Mouse (Mus musculus): ENCODE results near the gene S100a3. TPM values are rescaled to one million over a fixed set of nuclear protein-coding genes. Genes with fewer than 3 reads are reported as not detected.

S100a3 gene
- polyA plus RNA-seq, 1 experiment = 2.5 TPM

- no peak overlapping the region for H3K4me3 ChIP-seq (ENCODE audit: low read depth, low read length)
- no peaks in the 10 kb centered on the region for H3K36me3 ChIP-seq (ENCODE audit: control insufficient read depth, insufficient read depth, low read length, poor library complexity, severe bottlenecking)
- H3K27ac ChIP-seq (ENCODE audit: insufficient read depth, low read length) = no peak overlapping the region
- H3K4me1 ChIP-seq (ENCODE audit: control insufficient read depth, insufficient read depth, low read length) = no peaks in the 10 kb centered on the region
- no peak for TF ChIP-seq EP300 (IDR thresholded peaks at IDR 0.05; ENCODE audit: insufficient read depth, low read depth, low read length)
- no peak for TF ChIP-seq POLR2A (IDR thresholded peaks at IDR 0.05; ENCODE audit: insufficient read depth, low read length)
- TF ChIP-seq CTCF (IDR thresholded peaks at IDR 0.05; ENCODE audit: low read depth, low read length) = no peak
- no peak overlapping the region for H3K9ac ChIP-seq (ENCODE audit: low read depth, poor library complexity, severe bottlenecking)
- H3K27me3 ChIP-seq (ENCODE audit: control insufficient read depth, insufficient read depth, low read length, poor library complexity, severe bottlenecking) = no peaks in the 10 kb centered on the region
- H3K9me3 ChIP-seq (replicated peaks; ENCODE audit: control insufficient read depth, insufficient read depth, low read length, poor library complexity, severe bottlenecking) = no peaks in the 10 kb centered on the region
Measured at GRCm38 (mm10) chr3:90640981-90641380, 80.6 kb downstream of the S100a3 start.

- Histone ChIP-seq H3K4me1 (ENCODE audit: control insufficient read depth, insufficient read depth, low read length) (no peaks in the 10 kb centered on the region), H3K9me3 (replicated peaks; ENCODE audit: control insufficient read depth, insufficient read depth, low read length, poor library complexity, severe bottlenecking) (no peaks in the 10 kb centered on the region), H3K27me3 (ENCODE audit: control insufficient read depth, insufficient read depth, low read length, poor library complexity, severe bottlenecking) (no peaks in the 10 kb centered on the region), H3K9ac (ENCODE audit: low read depth, poor library complexity, severe bottlenecking) (no peak overlapping the region), H3K4me3 (ENCODE audit: low read depth, low read length) (no peak overlapping the region), H3K36me3 (ENCODE audit: control insufficient read depth, insufficient read depth, low read length, poor library complexity, severe bottlenecking) (no peaks in the 10 kb centered on the region), H3K27ac (ENCODE audit: insufficient read depth, low read length) (no peak overlapping the region)
- TF ChIP-seq POLR2A (IDR thresholded peaks at IDR 0.05; ENCODE audit: insufficient read depth, low read length) = no peak
- peak; percentile 73 for TF ChIP-seq CTCF (IDR thresholded peaks at IDR 0.05; ENCODE audit: low read depth, low read length)
Measured at GRCm38 (mm10) chr3:90644220-90644619, 83.8 kb downstream of the S100a3 start.

GRCm38 (mm10) chr3:90647291-90647690, 86.9 kb downstream of the S100a3 start:
- Histone ChIP-seq H3K27ac (ENCODE audit: insufficient read depth, low read length) (no peak overlapping the region), H3K27me3 (ENCODE audit: control insufficient read depth, insufficient read depth, low read length, poor library complexity, severe bottlenecking) (no peaks in the 10 kb centered on the region), H3K9me3 (replicated peaks; ENCODE audit: control insufficient read depth, insufficient read depth, low read length, poor library complexity, severe bottlenecking) (no peaks in the 10 kb centered on the region), H3K36me3 (ENCODE audit: control insufficient read depth, insufficient read depth, low read length, poor library complexity, severe bottlenecking) (no peaks in the 10 kb centered on the region), H3K4me1 (ENCODE audit: control insufficient read depth, insufficient read depth, low read length) (no peaks in the 10 kb centered on the region), H3K4me3 (ENCODE audit: low read depth, low read length) (no peak overlapping the region), H3K9ac (ENCODE audit: low read depth, poor library complexity, severe bottlenecking) (no peak overlapping the region)
- TF ChIP-seq POLR2A (IDR thresholded peaks at IDR 0.05; ENCODE audit: insufficient read depth, low read length) (no peak), EP300 (IDR thresholded peaks at IDR 0.05; ENCODE audit: insufficient read depth, low read depth, low read length) (no peak), CTCF (IDR thresholded peaks at IDR 0.05; ENCODE audit: low read depth, low read length) (no peak)

- Histone ChIP-seq H3K9me3 (replicated peaks; ENCODE audit: control insufficient read depth, insufficient read depth, low read length, poor library complexity, severe bottlenecking) (no peaks in the 10 kb centered on the region), H3K4me1 (ENCODE audit: control insufficient read depth, insufficient read depth, low read length) (no peaks in the 10 kb centered on the region), H3K36me3 (ENCODE audit: control insufficient read depth, insufficient read depth, low read length, poor library complexity, severe bottlenecking) (no peaks in the 10 kb centered on the region), H3K27me3 (ENCODE audit: control insufficient read depth, insufficient read depth, low read length, poor library complexity, severe bottlenecking) (no peaks in the 10 kb centered on the region), H3K4me3 (ENCODE audit: low read depth, low read length) (no peak overlapping the region), H3K27ac (ENCODE audit: insufficient read depth, low read length) (no peak overlapping the region), H3K9ac (ENCODE audit: low read depth, poor library complexity, severe bottlenecking) (no peak overlapping the region)
- no peak for TF ChIP-seq POLR2A (IDR thresholded peaks at IDR 0.05; ENCODE audit: insufficient read depth, low read length)
Measured at GRCm38 (mm10) chr3:90648981-90649380, 88.6 kb downstream of the S100a3 start.

GRCm38 (mm10) chr3:90649832-90650231, 89.5 kb downstream of the S100a3 start:
- Histone ChIP-seq H3K9me3 (replicated peaks; ENCODE audit: control insufficient read depth, insufficient read depth, low read length, poor library complexity, severe bottlenecking) (no peaks in the 10 kb centered on the region), H3K4me1 (ENCODE audit: control insufficient read depth, insufficient read depth, low read length) (no peaks in the 10 kb centered on the region), H3K36me3 (ENCODE audit: control insufficient read depth, insufficient read depth, low read length, poor library complexity, severe bottlenecking) (no peaks in the 10 kb centered on the region), H3K4me3 (ENCODE audit: low read depth, low read length) (no peak overlapping the region), H3K27me3 (ENCODE audit: control insufficient read depth, insufficient read depth, low read length, poor library complexity, severe bottlenecking) (no peaks in the 10 kb centered on the region), H3K27ac (ENCODE audit: insufficient read depth, low read length) (no peak overlapping the region), H3K9ac (ENCODE audit: low read depth, poor library complexity, severe bottlenecking) (no peak overlapping the region)
- no peak for TF ChIP-seq POLR2A (IDR thresholded peaks at IDR 0.05; ENCODE audit: insufficient read depth, low read length)
- no peak for TF ChIP-seq CTCF (IDR thresholded peaks at IDR 0.05; ENCODE audit: low read depth, low read length)
- TF ChIP-seq EP300 (IDR thresholded peaks at IDR 0.05; ENCODE audit: insufficient read depth, low read depth, low read length) = no peak

Other genes with a start within 250 kb of the S100a3 start
- gene Slc27a3, start 170.6 kb upstream of the S100a3 start, polyA plus RNA-seq (2011; ENCODE audit: insufficient read depth, insufficient read length, low read depth, missing spikeins) = 11.0 and 12.5 TPM in 2 replicates
- 68.6 and 71.0 TPM in 2 replicates for gene Ints3, start 127.0 kb upstream of the S100a3 start, polyA plus RNA-seq (2011; ENCODE audit: insufficient read depth, insufficient read length, low read depth, missing spikeins)
- gene Npr1, start 94.7 kb upstream of the S100a3 start, polyA plus RNA-seq (2011; ENCODE audit: insufficient read depth, insufficient read length, low read depth, missing spikeins) = 10.8 and 13.6 TPM in 2 replicates
- gene Ilf2, start 84.5 kb upstream of the S100a3 start, polyA plus RNA-seq (2011; ENCODE audit: insufficient read depth, insufficient read length, low read depth, missing spikeins) = 211 and 233 TPM in 2 replicates
- gene Snapin, start 69.5 kb upstream of the S100a3 start, polyA plus RNA-seq (2011; ENCODE audit: insufficient read depth, insufficient read length, low read depth, missing spikeins) = 63.9 and 65.1 TPM in 2 replicates
- 124 and 130 TPM in 2 replicates for gene Chtop, start 51.1 kb upstream of the S100a3 start, polyA plus RNA-seq (2011; ENCODE audit: insufficient read depth, insufficient read length, low read depth, missing spikeins)
- gene S100a1, start 46.2 kb upstream of the S100a3 start, polyA plus RNA-seq (2011; ENCODE audit: insufficient read depth, insufficient read length, low read depth, missing spikeins) = 46.3 and 50.4 TPM in 2 replicates
- 71.4 and 73.2 TPM in 2 replicates for gene S100a13, start 46.1 kb upstream of the S100a3 start, polyA plus RNA-seq (2011; ENCODE audit: insufficient read depth, insufficient read length, low read depth, missing spikeins)
- gene S100a14, start 33.7 kb upstream of the S100a3 start, polyA plus RNA-seq (2011; ENCODE audit: insufficient read depth, insufficient read length, low read depth, missing spikeins) = 0.88 and 1.9 TPM in 2 replicates
- 2.0 and 3.1 TPM in 2 replicates for gene S100a16, start 23.3 kb upstream of the S100a3 start, polyA plus RNA-seq (2011; ENCODE audit: insufficient read depth, insufficient read length, low read depth, missing spikeins)
- not detected in 2 replicates for gene S100a2, start 29.7 kb downstream of the S100a3 start, polyA plus RNA-seq (2011; ENCODE audit: insufficient read depth, insufficient read length, low read depth, missing spikeins)
- gene Gm42674, start 41.3 kb downstream of the S100a3 start, polyA plus RNA-seq (2011; ENCODE audit: insufficient read depth, insufficient read length, low read depth, missing spikeins) = 5.1 TPM in 1 of 2 replicates, not detected in the other
- 11.0 and 15.5 TPM in 2 replicates for gene S100a4, start 43.2 kb downstream of the S100a3 start, polyA plus RNA-seq (2011; ENCODE audit: insufficient read depth, insufficient read length, low read depth, missing spikeins)
- not detected in 2 replicates for gene S100a5, start 47.9 kb downstream of the S100a3 start, polyA plus RNA-seq (2011; ENCODE audit: insufficient read depth, insufficient read length, low read depth, missing spikeins)
- 516 and 526 TPM in 2 replicates for gene S100a6, start 52.3 kb downstream of the S100a3 start, polyA plus RNA-seq (2011; ENCODE audit: insufficient read depth, insufficient read length, low read depth, missing spikeins)
- gene S100a7a, start 93.4 kb downstream of the S100a3 start, polyA plus RNA-seq (2011; ENCODE audit: insufficient read depth, insufficient read length, low read depth, missing spikeins) = 0.79 TPM in 1 of 2 replicates, not detected in the other
- gene S100a8, start 108.4 kb downstream of the S100a3 start, polyA plus RNA-seq (2011; ENCODE audit: insufficient read depth, insufficient read length, low read depth, missing spikeins) = not detected in 2 replicates
- gene S100a9, start 135.1 kb downstream of the S100a3 start, polyA plus RNA-seq (2011; ENCODE audit: insufficient read depth, insufficient read length, low read depth, missing spikeins) = not detected in 2 replicates
- not detected in 2 replicates for gene Pglyrp4, start 166.3 kb downstream of the S100a3 start, polyA plus RNA-seq (2011; ENCODE audit: insufficient read depth, insufficient read length, low read depth, missing spikeins)
- not detected in 2 replicates for gene Gm5849, start 217.3 kb downstream of the S100a3 start, polyA plus RNA-seq (2011; ENCODE audit: insufficient read depth, insufficient read length, low read depth, missing spikeins)

Measured in ES-Bruce4 (cell line).